Mouse (Mus musculus): ENCODE measurements around the gene Pa2g4. TPM values are rescaled to one million over a fixed set of nuclear protein-coding genes. Genes with fewer than 3 reads are reported as not detected.

The Pa2g4 gene
- polyA plus RNA-seq, 1 experiment from 2014 or later, result 85.1 TPM

- DNase-seq, result no peak
- Histone ChIP-seq H3K4me2 (ENCODE audit: low read depth, low read length) (no peak overlapping the region), H3K9me3 (ENCODE audit: low read length) (no peaks in the 10 kb centered on the region), H3K27ac (ENCODE audit: low read depth) (no peak overlapping the region), H3K9ac (replicated peaks) (no peak overlapping the region), H3K4me1 (ENCODE audit: insufficient read depth) (no peaks in the 10 kb centered on the region), H3K27me3 (ENCODE audit: insufficient read depth, low read length) (no peaks in the 10 kb centered on the region), H3K36me3 (replicated peaks; ENCODE audit: insufficient read depth, low read length) (peaks cover 57% of the 10 kb centered on the region), H3K4me3 (ENCODE audit: low read depth, low read length) (no peak overlapping the region)
- no peak for ATAC-seq
- 75% methylated on average over 4 of the region's 4 CpGs for WGBS (ENCODE audit: insufficient replicate concordance)
- TF ChIP-seq EP300 (IDR thresholded peaks at IDR 0.05; ENCODE audit: low read depth) (no peak), CTCF (IDR thresholded peaks at IDR 0.05; ENCODE audit: low read depth) (no peak)
Measured at GRCm38 (mm10) chr10:128515044-128515443, 50.7 kb downstream of the Pa2g4 start.

DNA sequence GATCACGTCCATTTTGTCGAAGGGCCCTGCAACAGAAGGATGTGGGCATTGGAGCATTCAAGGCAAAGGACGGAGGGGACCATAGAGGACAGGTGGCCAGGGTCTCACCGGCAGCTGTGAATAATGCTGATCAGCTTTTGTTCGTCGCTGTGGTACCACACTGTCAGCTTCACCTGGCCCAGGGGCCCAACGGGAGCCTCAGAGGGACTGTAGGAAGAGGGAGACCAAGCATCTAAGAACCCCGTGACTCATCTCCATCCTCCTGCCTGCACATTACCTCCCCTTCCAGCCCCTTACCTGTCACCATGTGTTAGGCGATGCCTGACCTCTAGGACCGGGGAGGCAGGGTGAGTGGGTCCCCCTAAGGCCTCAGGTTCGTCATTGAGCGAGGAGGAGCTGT is 54.0 kb downstream of the Pa2g4 start:
- H3K4me1 ChIP-seq (ENCODE audit: insufficient read depth), result no peaks in the 10 kb centered on the region
- H3K4me3 ChIP-seq (ENCODE audit: low read depth, low read length), result no peak overlapping the region
- ATAC-seq (no peak), DNase-seq (no peak)
- H3K9ac ChIP-seq (replicated peaks), result no peak overlapping the region
- 88% methylated on average over 12 of the region's 12 CpGs for WGBS (ENCODE audit: insufficient replicate concordance)
- TF ChIP-seq CTCF (IDR thresholded peaks at IDR 0.05; ENCODE audit: low read depth) (no peak), EP300 (IDR thresholded peaks at IDR 0.05; ENCODE audit: low read depth) (no peak)
- no peak overlapping the region for H3K27ac ChIP-seq (ENCODE audit: low read depth)
- H3K27me3 ChIP-seq (ENCODE audit: insufficient read depth, low read length), result no peaks in the 10 kb centered on the region
- H3K9me3 ChIP-seq (ENCODE audit: low read length), result no peaks in the 10 kb centered on the region
- no peak overlapping the region for H3K4me2 ChIP-seq (ENCODE audit: low read depth, low read length)
- peaks cover 41% of the 10 kb centered on the region for H3K36me3 ChIP-seq (replicated peaks; ENCODE audit: insufficient read depth, low read length)

DNA sequence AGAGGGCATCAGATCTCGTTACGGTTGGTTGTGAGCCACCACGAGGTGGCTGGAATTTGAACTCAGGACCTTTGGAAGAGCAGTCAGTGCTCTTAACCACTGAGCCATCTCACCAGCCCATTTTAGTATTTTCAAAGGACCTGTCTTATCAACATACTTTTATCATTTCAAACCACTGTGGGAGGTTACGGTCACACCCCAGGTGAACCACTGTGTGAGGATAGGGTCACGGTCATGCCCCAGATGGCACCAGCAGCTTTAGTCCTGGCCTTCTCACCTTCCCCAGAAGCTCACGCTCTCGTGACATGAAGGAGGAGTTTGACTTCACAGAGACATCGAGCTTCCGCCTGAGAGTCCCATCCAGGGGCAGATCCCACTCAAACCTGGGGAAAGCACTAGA is 54.6 kb downstream of the Pa2g4 start:
- TF ChIP-seq EP300 (IDR thresholded peaks at IDR 0.05; ENCODE audit: low read depth) (no peak), CTCF (IDR thresholded peaks at IDR 0.05; ENCODE audit: low read depth) (no peak)
- WGBS (ENCODE audit: insufficient replicate concordance), result 73% methylated on average over 9 of the region's 9 CpGs
- Histone ChIP-seq H3K27ac (ENCODE audit: low read depth) (no peak overlapping the region), H3K4me1 (ENCODE audit: insufficient read depth) (no peaks in the 10 kb centered on the region), H3K9me3 (ENCODE audit: low read length) (no peaks in the 10 kb centered on the region), H3K4me2 (ENCODE audit: low read depth, low read length) (no peak overlapping the region), H3K36me3 (replicated peaks; ENCODE audit: insufficient read depth, low read length) (peaks cover 40% of the 10 kb centered on the region), H3K9ac (replicated peaks) (no peak overlapping the region), H3K27me3 (ENCODE audit: insufficient read depth, low read length) (no peaks in the 10 kb centered on the region), H3K4me3 (ENCODE audit: low read depth, low read length) (no peak overlapping the region)
- DNase-seq (no peak), ATAC-seq (no peak)

GRCm38 (mm10) chr10:128510301-128510700 is 55.5 kb downstream of the Pa2g4 start:
- Histone ChIP-seq H3K27ac (ENCODE audit: low read depth) (no peak overlapping the region), H3K9ac (replicated peaks) (no peak overlapping the region), H3K36me3 (replicated peaks; ENCODE audit: insufficient read depth, low read length) (peaks cover 35% of the 10 kb centered on the region), H3K4me2 (ENCODE audit: low read depth, low read length) (no peak overlapping the region), H3K9me3 (ENCODE audit: low read length) (no peaks in the 10 kb centered on the region), H3K4me1 (ENCODE audit: insufficient read depth) (peaks cover under 1% of the 10 kb centered on the region), H3K4me3 (ENCODE audit: low read depth, low read length) (no peak overlapping the region), H3K27me3 (ENCODE audit: insufficient read depth, low read length) (no peaks in the 10 kb centered on the region)
- 86% methylated on average over 11 of the region's 11 CpGs for WGBS (ENCODE audit: insufficient replicate concordance)
- DNase-seq (no peak), ATAC-seq (no peak)
- no peak for TF ChIP-seq CTCF (IDR thresholded peaks at IDR 0.05; ENCODE audit: low read depth)
- no peak for TF ChIP-seq EP300 (IDR thresholded peaks at IDR 0.05; ENCODE audit: low read depth)

DNA sequence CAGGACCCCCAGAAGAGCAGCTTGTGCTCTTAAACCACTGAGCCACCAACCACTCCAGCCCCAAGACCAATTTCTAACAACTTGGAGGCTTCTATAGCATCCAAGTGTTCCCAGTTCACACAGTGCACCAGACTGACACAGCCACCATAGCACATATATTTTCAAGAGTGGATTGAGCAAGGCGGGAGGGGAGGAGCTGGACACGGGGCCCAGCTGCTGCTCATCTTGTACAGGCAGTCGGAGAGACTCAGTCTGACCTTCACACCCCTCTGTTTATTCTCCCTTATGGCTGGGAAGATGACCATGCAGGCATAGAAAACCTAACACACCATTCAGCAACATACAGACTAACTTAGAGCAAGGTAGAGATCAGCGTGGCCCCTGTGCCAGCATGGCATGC is 56.0 kb downstream of the Pa2g4 start:
- H3K9ac ChIP-seq (replicated peaks), result no peak overlapping the region
- H3K4me1 ChIP-seq (ENCODE audit: insufficient read depth), result peaks cover 5% of the 10 kb centered on the region
- ATAC-seq (no peak), DNase-seq (no peak)
- 71% methylated on average over 4 of the region's 4 CpGs for WGBS (ENCODE audit: insufficient replicate concordance)
- no peak overlapping the region for H3K4me3 ChIP-seq (ENCODE audit: low read depth, low read length)
- no peak overlapping the region for H3K27ac ChIP-seq (ENCODE audit: low read depth)
- no peaks in the 10 kb centered on the region for H3K9me3 ChIP-seq (ENCODE audit: low read length)
- H3K4me2 ChIP-seq (ENCODE audit: low read depth, low read length), result no peak overlapping the region
- no peak for TF ChIP-seq EP300 (IDR thresholded peaks at IDR 0.05; ENCODE audit: low read depth)
- TF ChIP-seq CTCF (IDR thresholded peaks at IDR 0.05; ENCODE audit: low read depth), result no peak
- H3K27me3 ChIP-seq (ENCODE audit: insufficient read depth, low read length), result no peaks in the 10 kb centered on the region
- H3K36me3 ChIP-seq (replicated peaks; ENCODE audit: insufficient read depth, low read length), result peaks cover 32% of the 10 kb centered on the region

GRCm38 (mm10) chr10:128509203-128509602 is 56.6 kb downstream of the Pa2g4 start:
- H3K27ac ChIP-seq (ENCODE audit: low read depth), result no peak overlapping the region
- peaks cover 11% of the 10 kb centered on the region for H3K4me1 ChIP-seq (ENCODE audit: insufficient read depth)
- DNase-seq (no peak), ATAC-seq (no peak)
- TF ChIP-seq EP300 (IDR thresholded peaks at IDR 0.05; ENCODE audit: low read depth) (no peak), CTCF (IDR thresholded peaks at IDR 0.05; ENCODE audit: low read depth) (no peak)
- no peaks in the 10 kb centered on the region for H3K9me3 ChIP-seq (ENCODE audit: low read length)
- no peak overlapping the region for H3K4me3 ChIP-seq (ENCODE audit: low read depth, low read length)
- no peak overlapping the region for H3K9ac ChIP-seq (replicated peaks)
- H3K27me3 ChIP-seq (ENCODE audit: insufficient read depth, low read length), result no peaks in the 10 kb centered on the region
- H3K36me3 ChIP-seq (replicated peaks; ENCODE audit: insufficient read depth, low read length), result peaks cover 31% of the 10 kb centered on the region
- WGBS (ENCODE audit: insufficient replicate concordance), result 86% methylated on average over 9 of the region's 9 CpGs
- H3K4me2 ChIP-seq (ENCODE audit: low read depth, low read length), result no peak overlapping the region

DNA sequence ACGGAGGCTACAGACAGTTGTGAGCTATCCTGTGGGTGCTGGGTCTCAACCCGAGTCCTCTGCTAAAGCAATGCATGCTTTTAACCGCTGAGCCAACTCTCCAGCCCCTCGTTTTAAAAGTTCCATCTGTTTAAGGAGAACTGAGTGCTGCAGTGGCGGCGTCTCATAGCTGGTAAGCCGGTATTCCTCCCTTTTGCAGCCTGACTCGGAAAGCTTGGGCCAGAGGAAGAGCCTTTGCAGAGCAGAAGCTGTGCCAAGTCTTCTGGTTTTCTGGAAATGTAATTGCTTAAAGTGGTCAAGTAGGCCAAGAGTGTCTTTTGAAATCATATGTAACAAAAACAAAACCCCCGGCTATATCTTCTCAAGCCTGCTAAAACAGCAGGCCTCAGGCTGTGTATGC is 57.5 kb downstream of the Pa2g4 start:
- ATAC-seq (no peak), DNase-seq (no peak)
- H3K9ac ChIP-seq (replicated peaks), result no peak overlapping the region
- TF ChIP-seq CTCF (IDR thresholded peaks at IDR 0.05; ENCODE audit: low read depth) (no peak), EP300 (IDR thresholded peaks at IDR 0.05; ENCODE audit: low read depth) (no peak)
- no peak overlapping the region for H3K4me2 ChIP-seq (ENCODE audit: low read depth, low read length)
- no peak overlapping the region for H3K27ac ChIP-seq (ENCODE audit: low read depth)
- H3K4me3 ChIP-seq (ENCODE audit: low read depth, low read length), result no peak overlapping the region
- H3K9me3 ChIP-seq (ENCODE audit: low read length), result no peaks in the 10 kb centered on the region
- H3K4me1 ChIP-seq (ENCODE audit: insufficient read depth), result peaks cover 16% of the 10 kb centered on the region
- WGBS (ENCODE audit: insufficient replicate concordance), result 78% methylated on average over 9 of the region's 9 CpGs
- peaks cover 25% of the 10 kb centered on the region for H3K36me3 ChIP-seq (replicated peaks; ENCODE audit: insufficient read depth, low read length)
- H3K27me3 ChIP-seq (ENCODE audit: insufficient read depth, low read length), result no peaks in the 10 kb centered on the region

Small RNA genes lying within 50 kb of the gene (microRNA-seq; reads per million reads assigned to microRNA genes)
- gene Gm47275 (not detected), gene Mir6916 (not detected), gene Mir6917 (not detected)

Other genes with a start within 250 kb of the Pa2g4 start
- gene Cnpy2, start 243.5 kb downstream of the Pa2g4 start, polyA plus RNA-seq (2015; fragmentation: Nextera tagmentation; extraction: Ambion mirVana), result 110 and 121 TPM in 2 replicates
- gene Cs, start 228.3 kb downstream of the Pa2g4 start, polyA plus RNA-seq (2015; fragmentation: Nextera tagmentation; extraction: Ambion mirVana), result 45.3 and 51.4 TPM in 2 replicates
- 8.5 and 11.2 TPM in 2 replicates for gene Coq10a, start 197.0 kb downstream of the Pa2g4 start, polyA plus RNA-seq (2015; fragmentation: Nextera tagmentation; extraction: Ambion mirVana)
- 2.0 and 2.7 TPM in 2 replicates for gene Ankrd52, start 188.9 kb downstream of the Pa2g4 start, polyA plus RNA-seq (2015; fragmentation: Nextera tagmentation; extraction: Ambion mirVana)
- gene Slc39a5, start 164.8 kb downstream of the Pa2g4 start, polyA plus RNA-seq (2015; fragmentation: Nextera tagmentation; extraction: Ambion mirVana), result 59.0 and 64.1 TPM in 2 replicates
- gene Nabp2, start 154.5 kb downstream of the Pa2g4 start, polyA plus RNA-seq (2015; fragmentation: Nextera tagmentation; extraction: Ambion mirVana), result 33.7 and 33.8 TPM in 2 replicates
- gene Rnf41, start 154.3 kb downstream of the Pa2g4 start, polyA plus RNA-seq (2015; fragmentation: Nextera tagmentation; extraction: Ambion mirVana), result 7.2 and 7.3 TPM in 2 replicates
- 13.4 and 14.7 TPM in 2 replicates for gene Smarcc2, start 106.7 kb downstream of the Pa2g4 start, polyA plus RNA-seq (2015; fragmentation: Nextera tagmentation; extraction: Ambion mirVana)
- 437 and 442 TPM in 2 replicates for gene Myl6, start 71.8 kb downstream of the Pa2g4 start, polyA plus RNA-seq (2015; fragmentation: Nextera tagmentation; extraction: Ambion mirVana)
- 1.5 and 1.7 TPM in 2 replicates for gene Myl6b, start 67.3 kb downstream of the Pa2g4 start, polyA plus RNA-seq (2015; fragmentation: Nextera tagmentation; extraction: Ambion mirVana)
- gene Esyt1, start 40.1 kb downstream of the Pa2g4 start, polyA plus RNA-seq (2015; fragmentation: Nextera tagmentation; extraction: Ambion mirVana), result 6.6 and 7.6 TPM in 2 replicates
- gene Zc3h10, start 18.2 kb downstream of the Pa2g4 start, polyA plus RNA-seq (2015; fragmentation: Nextera tagmentation; extraction: Ambion mirVana), result 5.0 and 5.4 TPM in 2 replicates
- gene Rpl41, start 16.7 kb downstream of the Pa2g4 start, polyA plus RNA-seq (2015; fragmentation: Nextera tagmentation; extraction: Ambion mirVana), result 2,058 and 2,065 TPM in 2 replicates
- 7.3 and 7.8 TPM in 2 replicates for gene Erbb3, start 23.7 kb upstream of the Pa2g4 start, polyA plus RNA-seq (2015; fragmentation: Nextera tagmentation; extraction: Ambion mirVana)
- gene Rps26, start 60.8 kb upstream of the Pa2g4 start, polyA plus RNA-seq (2015; fragmentation: Nextera tagmentation; extraction: Ambion mirVana), result 469 and 517 TPM in 2 replicates
- gene Ikzf4, start 80.0 kb upstream of the Pa2g4 start, polyA plus RNA-seq (2015; fragmentation: Nextera tagmentation; extraction: Ambion mirVana), result 0.18 and 0.40 TPM in 2 replicates
- 27.7 and 27.9 TPM in 2 replicates for gene Suox, start 108.1 kb upstream of the Pa2g4 start, polyA plus RNA-seq (2015; fragmentation: Nextera tagmentation; extraction: Ambion mirVana)
- gene Rab5b, start 130.3 kb upstream of the Pa2g4 start, polyA plus RNA-seq (2015; fragmentation: Nextera tagmentation; extraction: Ambion mirVana), result 23.0 and 26.2 TPM in 2 replicates
- gene Pmel, start 138.2 kb upstream of the Pa2g4 start, polyA plus RNA-seq (2015; fragmentation: Nextera tagmentation; extraction: Ambion mirVana), result 0.46 and 0.69 TPM in 2 replicates
- 29.8 and 34.7 TPM in 2 replicates for gene Cdk2, start 139.0 kb upstream of the Pa2g4 start, polyA plus RNA-seq (2015; fragmentation: Nextera tagmentation; extraction: Ambion mirVana)
- gene Dgka, start 178.9 kb upstream of the Pa2g4 start, polyA plus RNA-seq (2015; fragmentation: Nextera tagmentation; extraction: Ambion mirVana), result 2.5 and 2.9 TPM in 2 replicates
- gene Pym1, start 181.9 kb upstream of the Pa2g4 start, polyA plus RNA-seq (2015; fragmentation: Nextera tagmentation; extraction: Ambion mirVana), result 14.9 and 17.8 TPM in 2 replicates
- 11.3 and 13.5 TPM in 2 replicates for gene Mmp19, start 224.9 kb upstream of the Pa2g4 start, polyA plus RNA-seq (2015; fragmentation: Nextera tagmentation; extraction: Ambion mirVana)
- 12.9 and 15.0 TPM in 2 replicates for gene Dnajc14, start 238.1 kb upstream of the Pa2g4 start, polyA plus RNA-seq (2015; fragmentation: Nextera tagmentation; extraction: Ambion mirVana)
- 2.3 and 2.5 TPM in 2 replicates for gene Tmem198b, start 238.4 kb upstream of the Pa2g4 start, polyA plus RNA-seq (2015; fragmentation: Nextera tagmentation; extraction: Ambion mirVana)